Mouse (Mus musculus): ENCODE results near the gene Pdlim5. TPM values are rescaled to one million over a fixed set of nuclear protein-coding genes. Genes with fewer than 3 reads are reported as not detected.
A peak's percentile ranks its signal among the peaks of the same experiment; 100 is the strongest.

Pdlim5 gene
- polyA plus RNA-seq, 1 experiment from 2014 or later = 14.9 TPM

DNA sequence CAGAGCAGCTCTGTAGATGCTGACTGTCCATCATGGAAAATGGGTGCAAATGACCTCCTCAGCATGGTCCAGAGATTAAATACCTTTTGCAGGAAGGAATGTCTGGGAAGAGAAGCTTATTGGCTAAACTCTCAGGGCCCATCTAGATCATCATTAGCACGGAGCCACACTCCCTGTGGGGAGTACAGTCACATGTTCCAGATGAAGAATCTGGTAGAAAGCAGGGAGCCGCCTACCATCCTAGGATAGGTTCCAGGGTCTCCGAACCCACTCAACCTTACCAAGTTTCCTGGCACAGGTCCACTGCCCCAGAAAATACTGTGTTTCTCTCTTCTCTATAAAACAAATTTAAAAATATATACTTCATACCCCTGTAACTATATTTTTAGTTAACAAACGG is 57.4 kb downstream of the Pdlim5 start:
- 75% methylated on average over 4 of the region's 4 CpGs for WGBS
- H3K4me1 ChIP-seq (ENCODE audit: control insufficient read depth, insufficient read depth, low read length) = no peaks in the 10 kb centered on the region
- no peaks in the 10 kb centered on the region for H3K9me3 ChIP-seq (replicated peaks; ENCODE audit: control insufficient read depth, low read length, poor library complexity, severe bottlenecking)
- H3K27ac ChIP-seq (ENCODE audit: low read length) = no peak overlapping the region
- no peaks in the 10 kb centered on the region for H3K36me3 ChIP-seq (ENCODE audit: control insufficient read depth, insufficient read depth, low read length)
- H3K4me3 ChIP-seq (ENCODE audit: low read depth, low read length) = no peak overlapping the region
- no peaks in the 10 kb centered on the region for H3K27me3 ChIP-seq (ENCODE audit: control insufficient read depth, insufficient read depth, low read depth, low read length)
- no peak overlapping the region for H3K9ac ChIP-seq (ENCODE audit: low read depth, low read length)
- no peak overlapping the region for H3K4me2 ChIP-seq (ENCODE audit: low read length)
- ATAC-seq = no peak

DNA sequence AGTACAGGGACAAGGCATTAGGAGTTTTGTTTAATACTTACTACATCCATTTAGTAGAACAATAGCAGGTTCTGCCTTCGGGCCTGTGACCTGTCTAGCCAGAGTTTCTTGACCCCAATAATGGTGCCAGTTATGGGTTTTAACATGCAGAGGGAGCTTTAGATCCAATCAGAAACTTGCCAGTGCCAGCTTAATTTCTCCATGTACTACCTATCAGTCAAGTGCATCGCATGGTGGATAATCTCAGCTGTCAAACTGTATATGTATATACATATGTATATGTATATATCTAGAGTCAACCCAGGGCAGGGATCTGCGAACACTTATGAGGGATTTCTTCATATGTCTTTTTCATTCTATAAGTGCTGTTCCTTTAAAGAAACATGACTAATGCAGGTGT is 61.0 kb downstream of the Pdlim5 start:
- Histone ChIP-seq H3K4me3 (ENCODE audit: low read depth, low read length) (no peak overlapping the region), H3K27me3 (ENCODE audit: control insufficient read depth, insufficient read depth, low read depth, low read length) (no peaks in the 10 kb centered on the region), H3K36me3 (ENCODE audit: control insufficient read depth, insufficient read depth, low read length) (no peaks in the 10 kb centered on the region), H3K4me1 (ENCODE audit: control insufficient read depth, insufficient read depth, low read length) (no peaks in the 10 kb centered on the region), H3K27ac (ENCODE audit: low read length) (no peak overlapping the region), H3K9ac (ENCODE audit: low read depth, low read length) (no peak overlapping the region), H3K4me2 (ENCODE audit: low read length) (no peak overlapping the region), H3K9me3 (replicated peaks; ENCODE audit: control insufficient read depth, low read length, poor library complexity, severe bottlenecking) (no peaks in the 10 kb centered on the region)
- no peak for ATAC-seq
- 92% methylated on average over 3 of the region's 3 CpGs for WGBS

DNA sequence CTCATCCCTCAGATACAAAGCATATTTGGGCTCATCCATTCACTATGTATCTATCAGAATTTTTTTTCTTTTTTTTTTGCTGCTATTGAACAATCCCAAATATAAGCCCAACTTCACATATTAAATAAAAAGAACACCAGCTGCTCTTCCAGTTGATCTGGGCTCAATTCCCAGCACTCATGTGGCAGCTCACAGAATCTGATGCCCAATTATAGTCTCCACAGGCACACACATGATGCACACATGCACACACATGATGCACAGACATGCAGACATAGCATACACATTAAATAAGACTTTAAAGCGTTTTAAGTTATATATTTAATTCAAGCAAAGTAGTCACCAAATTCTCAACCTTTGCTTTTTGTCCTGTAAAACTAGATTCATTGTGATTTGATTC is 62.0 kb downstream of the Pdlim5 start:
- H3K9me3 ChIP-seq (replicated peaks; ENCODE audit: control insufficient read depth, low read length, poor library complexity, severe bottlenecking) = no peaks in the 10 kb centered on the region
- 89% methylated on average over 1 of the region's 1 CpGs for WGBS
- H3K36me3 ChIP-seq (ENCODE audit: control insufficient read depth, insufficient read depth, low read length) = no peaks in the 10 kb centered on the region
- H3K4me2 ChIP-seq (ENCODE audit: low read length) = no peak overlapping the region
- no peak overlapping the region for H3K9ac ChIP-seq (ENCODE audit: low read depth, low read length)
- H3K27me3 ChIP-seq (ENCODE audit: control insufficient read depth, insufficient read depth, low read depth, low read length) = no peaks in the 10 kb centered on the region
- no peak overlapping the region for H3K4me3 ChIP-seq (ENCODE audit: low read depth, low read length)
- no peak overlapping the region for H3K27ac ChIP-seq (ENCODE audit: low read length)
- no peaks in the 10 kb centered on the region for H3K4me1 ChIP-seq (ENCODE audit: control insufficient read depth, insufficient read depth, low read length)
- no peak for ATAC-seq

DNA sequence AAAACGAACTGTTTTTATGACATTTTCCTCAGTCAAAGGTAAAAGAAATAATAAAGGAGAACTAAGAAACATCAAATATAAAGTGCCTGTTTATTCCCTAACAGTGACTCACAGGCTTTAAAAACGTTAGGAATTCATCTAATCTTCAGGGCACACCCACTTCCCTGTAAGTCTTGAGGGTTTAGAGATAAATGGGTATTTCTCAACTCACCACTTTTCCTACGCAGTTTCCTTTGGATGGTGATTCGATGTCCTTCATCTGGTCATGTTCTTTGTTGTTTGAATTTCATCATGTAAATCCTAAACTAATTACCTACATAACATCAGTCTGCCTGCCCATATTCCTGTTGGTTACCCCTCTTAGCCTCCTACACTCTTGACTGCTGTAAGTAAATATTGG is 62.8 kb downstream of the Pdlim5 start:
- Histone ChIP-seq H3K9ac (ENCODE audit: low read depth, low read length) (no peak overlapping the region), H3K9me3 (replicated peaks; ENCODE audit: control insufficient read depth, low read length, poor library complexity, severe bottlenecking) (no peaks in the 10 kb centered on the region), H3K4me3 (ENCODE audit: low read depth, low read length) (no peak overlapping the region), H3K27me3 (ENCODE audit: control insufficient read depth, insufficient read depth, low read depth, low read length) (no peaks in the 10 kb centered on the region), H3K4me1 (ENCODE audit: control insufficient read depth, insufficient read depth, low read length) (no peaks in the 10 kb centered on the region), H3K27ac (ENCODE audit: low read length) (no peak overlapping the region), H3K36me3 (ENCODE audit: control insufficient read depth, insufficient read depth, low read length) (no peaks in the 10 kb centered on the region), H3K4me2 (ENCODE audit: low read length) (no peak overlapping the region)
- 67% methylated on average over 4 of the region's 4 CpGs for WGBS
- ATAC-seq = no peak

DNA sequence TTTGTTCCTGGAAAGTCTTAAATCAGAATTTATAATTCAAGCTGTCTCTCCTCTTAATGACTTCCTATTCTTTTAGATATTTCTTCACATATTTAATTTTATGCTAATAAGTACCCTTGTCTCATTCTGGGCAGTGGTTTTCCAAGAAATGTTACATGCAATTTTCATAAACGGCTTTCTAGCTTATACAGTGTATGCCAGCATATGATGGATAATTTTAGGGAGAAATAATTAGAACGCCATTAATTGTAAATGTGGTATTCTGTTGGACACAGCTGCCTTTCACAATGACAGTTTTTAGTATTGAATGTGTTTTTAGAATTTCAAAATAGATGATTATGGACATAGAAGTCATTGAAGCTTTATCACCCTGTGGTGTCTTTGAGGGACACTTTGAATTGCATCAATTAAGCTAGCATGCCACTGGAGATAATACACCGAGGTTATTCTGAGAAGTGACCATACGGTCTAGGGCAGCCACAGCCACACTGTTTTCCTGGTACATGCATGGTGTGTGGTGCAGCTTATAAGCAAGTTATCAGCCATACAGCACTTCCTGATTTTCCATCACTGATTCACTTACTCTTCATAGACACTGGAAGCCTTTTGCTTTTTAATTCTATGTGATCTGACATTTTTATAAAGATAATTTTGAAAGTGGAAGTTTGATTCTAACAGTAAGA is 63.5 kb downstream of the Pdlim5 start:
- Histone ChIP-seq H3K27ac (ENCODE audit: low read length) (no peak overlapping the region), H3K4me3 (ENCODE audit: low read depth, low read length) (no peak overlapping the region), H3K4me1 (ENCODE audit: control insufficient read depth, insufficient read depth, low read length) (no peaks in the 10 kb centered on the region), H3K9ac (ENCODE audit: low read depth, low read length) (no peak overlapping the region), H3K27me3 (ENCODE audit: control insufficient read depth, insufficient read depth, low read depth, low read length) (no peaks in the 10 kb centered on the region), H3K9me3 (replicated peaks; ENCODE audit: control insufficient read depth, low read length, poor library complexity, severe bottlenecking) (no peaks in the 10 kb centered on the region), H3K4me2 (ENCODE audit: low read length) (no peak overlapping the region), H3K36me3 (ENCODE audit: control insufficient read depth, insufficient read depth, low read length) (no peaks in the 10 kb centered on the region)
- 62% methylated on average over 4 of the region's 4 CpGs for whole genome bisulfite sequencing
- no peak for ATAC-seq

DNA sequence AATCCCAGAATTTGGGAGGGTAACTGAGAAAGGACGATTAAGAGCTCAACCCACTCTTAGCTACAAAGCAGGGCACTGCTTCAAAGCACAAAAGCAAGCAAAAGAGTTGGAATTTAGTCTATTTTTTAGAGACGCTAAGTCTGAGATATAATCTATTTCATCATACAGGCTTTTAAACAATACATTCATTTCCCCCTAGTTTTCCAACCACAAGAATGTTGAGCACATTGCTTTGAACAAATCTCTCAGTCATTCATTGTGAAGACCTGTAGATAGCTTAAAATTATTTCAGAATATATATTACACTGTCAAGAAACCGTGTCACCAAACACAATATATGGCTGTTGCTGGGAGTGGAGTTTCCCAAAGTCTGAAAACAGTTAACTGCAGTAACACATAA is 65.1 kb downstream of the Pdlim5 start:
- Histone ChIP-seq H3K4me3 (ENCODE audit: low read depth, low read length) (no peak overlapping the region), H3K27ac (ENCODE audit: low read length) (no peak overlapping the region), H3K9me3 (replicated peaks; ENCODE audit: control insufficient read depth, low read length, poor library complexity, severe bottlenecking) (no peaks in the 10 kb centered on the region), H3K4me1 (ENCODE audit: control insufficient read depth, insufficient read depth, low read length) (no peaks in the 10 kb centered on the region), H3K4me2 (ENCODE audit: low read length) (no peak overlapping the region), H3K9ac (ENCODE audit: low read depth, low read length) (no peak overlapping the region), H3K27me3 (ENCODE audit: control insufficient read depth, insufficient read depth, low read depth, low read length) (no peaks in the 10 kb centered on the region), H3K36me3 (ENCODE audit: control insufficient read depth, insufficient read depth, low read length) (no peaks in the 10 kb centered on the region)
- 77% methylated on average over 3 of the region's 3 CpGs for WGBS
- no peak for ATAC-seq

DNA sequence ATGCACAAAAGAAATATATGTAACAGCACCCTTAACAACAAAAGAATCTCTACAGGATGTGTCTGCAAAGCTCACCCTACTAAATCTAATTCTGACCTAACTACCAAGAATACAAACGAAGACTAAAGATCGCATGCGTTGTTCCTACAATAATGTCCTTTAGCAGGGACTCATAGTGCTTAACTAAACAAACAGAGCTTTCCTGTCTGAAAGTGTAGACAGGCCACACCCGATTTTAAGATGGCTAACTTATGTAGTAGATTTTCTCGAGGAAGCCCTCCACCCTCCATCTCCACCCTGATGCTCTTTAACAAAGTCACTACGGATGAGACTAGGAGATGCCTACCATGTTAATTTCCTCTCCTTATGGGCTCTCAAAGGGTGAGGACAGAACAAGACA is 71.9 kb downstream of the Pdlim5 start:
- no peaks in the 10 kb centered on the region for H3K4me1 ChIP-seq (ENCODE audit: control insufficient read depth, insufficient read depth, low read length)
- H3K36me3 ChIP-seq (ENCODE audit: control insufficient read depth, insufficient read depth, low read length) = no peaks in the 10 kb centered on the region
- no peaks in the 10 kb centered on the region for H3K27me3 ChIP-seq (ENCODE audit: control insufficient read depth, insufficient read depth, low read depth, low read length)
- H3K9ac ChIP-seq (ENCODE audit: low read depth, low read length) = no peak overlapping the region
- H3K27ac ChIP-seq (ENCODE audit: low read length) = no peak overlapping the region
- 85% methylated on average over 6 of the region's 6 CpGs for WGBS
- H3K9me3 ChIP-seq (replicated peaks; ENCODE audit: control insufficient read depth, low read length, poor library complexity, severe bottlenecking) = no peaks in the 10 kb centered on the region
- H3K4me2 ChIP-seq (ENCODE audit: low read length) = no peak overlapping the region
- no peak overlapping the region for H3K4me3 ChIP-seq (ENCODE audit: low read depth, low read length)
- no peak for ATAC-seq

DNA sequence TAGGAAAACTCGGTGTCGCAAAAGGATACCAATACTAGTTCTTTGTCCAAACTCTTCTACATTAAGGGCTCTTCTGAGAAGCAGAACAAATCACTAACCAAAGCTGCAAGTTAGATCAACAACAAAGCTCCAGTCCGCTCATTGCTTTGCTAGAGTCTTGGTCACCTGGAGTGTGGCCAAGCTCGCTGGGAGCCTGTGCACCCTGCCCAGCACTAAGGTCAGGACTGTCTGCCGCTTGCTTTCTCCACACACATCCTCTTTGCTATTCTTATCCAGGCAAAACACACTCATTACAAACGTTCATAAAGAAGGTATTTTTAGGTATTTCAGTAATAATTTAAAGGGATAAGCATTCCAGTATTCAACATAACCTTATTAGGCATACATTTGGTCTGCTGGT is 73.6 kb downstream of the Pdlim5 start:
- Histone ChIP-seq H3K9ac (ENCODE audit: low read depth, low read length) (no peak overlapping the region), H3K27me3 (ENCODE audit: control insufficient read depth, insufficient read depth, low read depth, low read length) (no peaks in the 10 kb centered on the region), H3K9me3 (replicated peaks; ENCODE audit: control insufficient read depth, low read length, poor library complexity, severe bottlenecking) (no peaks in the 10 kb centered on the region), H3K4me3 (ENCODE audit: low read depth, low read length) (no peak overlapping the region), H3K4me2 (ENCODE audit: low read length) (no peak overlapping the region), H3K36me3 (ENCODE audit: control insufficient read depth, insufficient read depth, low read length) (no peaks in the 10 kb centered on the region), H3K4me1 (ENCODE audit: control insufficient read depth, insufficient read depth, low read length) (no peaks in the 10 kb centered on the region), H3K27ac (ENCODE audit: low read length) (no peak overlapping the region)
- ATAC-seq = no peak
- WGBS = 73% methylated on average over 6 of the region's 6 CpGs

DNA sequence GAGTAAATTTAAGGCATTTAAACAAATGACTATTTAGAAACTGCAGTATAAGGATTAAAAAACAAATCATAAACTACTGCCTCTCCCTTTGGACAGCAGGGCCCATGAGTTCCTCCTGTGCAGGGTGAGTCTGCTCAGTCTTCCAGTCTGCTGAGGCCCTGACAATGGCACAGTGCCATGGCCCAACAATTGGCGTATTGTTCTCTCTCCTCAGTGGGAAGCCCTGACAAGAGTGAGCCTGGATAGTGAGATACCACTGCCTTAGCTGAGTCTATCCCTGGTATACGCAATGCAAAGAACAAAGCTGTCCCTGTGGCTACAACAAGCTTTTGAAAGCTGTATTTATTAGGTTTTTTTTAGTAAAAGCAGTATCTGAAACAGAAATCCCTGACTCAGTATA is 77.3 kb downstream of the Pdlim5 start:
- Histone ChIP-seq H3K36me3 (ENCODE audit: control insufficient read depth, insufficient read depth, low read length) (no peaks in the 10 kb centered on the region), H3K9me3 (replicated peaks; ENCODE audit: control insufficient read depth, low read length, poor library complexity, severe bottlenecking) (no peaks in the 10 kb centered on the region), H3K4me3 (ENCODE audit: low read depth, low read length) (no peak overlapping the region), H3K4me2 (ENCODE audit: low read length) (no peak overlapping the region), H3K9ac (ENCODE audit: low read depth, low read length) (no peak overlapping the region), H3K27me3 (ENCODE audit: control insufficient read depth, insufficient read depth, low read depth, low read length) (no peaks in the 10 kb centered on the region), H3K4me1 (ENCODE audit: control insufficient read depth, insufficient read depth, low read length) (no peaks in the 10 kb centered on the region), H3K27ac (ENCODE audit: low read length) (no peak overlapping the region)
- WGBS = 7% methylated on average over 2 of the region's 2 CpGs
- ATAC-seq = peak; percentile 90; the same call in 1 of the 2 replicates
